Mouse (Mus musculus) heart, embryonic 10.5 days (tissue): ENCODE measurements at regions not wholly inside any gene's neighbourhood (a gene's known extent, or its start where the extent isn't known, plus 50 kb on each side); places are given as distances from the start of the nearest gene placed in this dataset.

Source experiments
- DNase-seq: peaks from one replicate; pipeline ENCODE4 v3.0.0-alpha.2; 2017; ENCODE audit warnings: low spot score
- H3K27ac ChIP-seq: fragments of 300-500 bp; sonication (generic); 2 replicates; pipeline ENCODE4 v1.5.1; 2016; ENCODE audit warnings: mild to moderate bottlenecking
- H3K27me3 ChIP-seq: fragments of 300-500 bp; sonication (generic); 2 replicates; pipeline ENCODE4 v1.6.1; 2016; ENCODE audit warnings: mild to moderate bottlenecking; ENCODE audit not compliant: poor library complexity, insufficient read depth, severe bottlenecking
- H3K36me3 ChIP-seq: fragments of 300-500 bp; sonication (generic); 2 replicates; pipeline ENCODE4 v1.6.1; 2016; ENCODE audit warnings: mild to moderate bottlenecking, moderate library complexity
- H3K4me1 ChIP-seq: fragments of 300-500 bp; sonication (generic); 2 replicates; pipeline ENCODE4 v1.6.1; 2016; ENCODE audit warnings: mild to moderate bottlenecking
- H3K4me3 ChIP-seq: fragments of 300-500 bp; sonication (generic); 2 replicates; pipeline ENCODE4 v1.5.1; 2016; ENCODE audit warnings: mild to moderate bottlenecking, moderate library complexity
- H3K9me3 ChIP-seq: fragments of 300-500 bp; sonication (generic); 2 replicates; pipeline ENCODE4 v1.6.1; 2016; ENCODE audit warnings: mild to moderate bottlenecking, moderate library complexity
- WGBS: fragments of 180-500 bp; shearing (Covaris S2); methylation state at CpG from one replicate; pipeline ENCODE4 v1.1.7; 2016; 5-methylcytosine and 5-hydroxymethylcytosine counted together

DNA sequence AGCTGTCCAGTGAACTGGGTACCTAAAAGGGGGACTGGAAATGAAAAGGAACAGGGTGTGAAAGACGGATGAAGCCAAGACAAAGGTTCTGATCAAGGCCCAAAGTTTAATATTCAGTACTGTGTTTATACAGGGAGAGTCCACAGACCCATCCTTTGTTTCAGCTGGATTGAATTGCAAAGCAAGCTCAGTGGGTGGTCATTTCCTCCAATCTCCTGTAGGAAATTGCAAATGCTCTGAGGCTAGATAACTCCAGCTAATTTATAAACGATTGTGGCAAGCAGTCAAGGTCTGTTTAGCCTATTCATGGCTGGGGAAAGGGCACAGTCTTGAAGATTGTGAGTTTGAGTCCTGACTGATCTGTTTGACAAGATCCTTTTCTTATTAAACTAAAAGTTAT lies 650.3 kb downstream of the Ccdc50 start:
- H3K9me3 ChIP-seq: no peaks in the 10 kb centered on the region
- no peaks in the 10 kb centered on the region for H3K4me1 ChIP-seq
- H3K27me3 ChIP-seq: no peaks in the 10 kb centered on the region
- 45% methylated on average over 2 of the region's 2 CpGs for WGBS
- no peak for DNase-seq
- H3K36me3 ChIP-seq: no peaks in the 10 kb centered on the region
- H3K4me3 ChIP-seq: no peak overlapping the region
- H3K27ac ChIP-seq: no peak overlapping the region

GRCm38 (mm10) chr16:28043046-28043445 lies 654.4 kb downstream of the Ccdc50 start:
- no peaks in the 10 kb centered on the region for H3K36me3 ChIP-seq
- H3K27ac ChIP-seq: no peak overlapping the region
- no peaks in the 10 kb centered on the region for H3K4me1 ChIP-seq
- 58% methylated on average over 2 of the region's 2 CpGs for WGBS
- H3K27me3 ChIP-seq: no peaks in the 10 kb centered on the region
- H3K9me3 ChIP-seq: no peaks in the 10 kb centered on the region
- no peak overlapping the region for H3K4me3 ChIP-seq
- no peak for DNase-seq

- Histone ChIP-seq H3K27ac (no peak overlapping the region), H3K27me3 (no peaks in the 10 kb centered on the region), H3K9me3 (no peaks in the 10 kb centered on the region), H3K36me3 (no peaks in the 10 kb centered on the region), H3K4me1 (no peaks in the 10 kb centered on the region), H3K4me3 (no peak overlapping the region)
- DNase-seq: no peak
- 70% methylated on average over 5 of the region's 5 CpGs for WGBS
Observed at GRCm38 (mm10) chr16:28064785-28065301, 676.2 kb downstream of the Ccdc50 start.

DNA sequence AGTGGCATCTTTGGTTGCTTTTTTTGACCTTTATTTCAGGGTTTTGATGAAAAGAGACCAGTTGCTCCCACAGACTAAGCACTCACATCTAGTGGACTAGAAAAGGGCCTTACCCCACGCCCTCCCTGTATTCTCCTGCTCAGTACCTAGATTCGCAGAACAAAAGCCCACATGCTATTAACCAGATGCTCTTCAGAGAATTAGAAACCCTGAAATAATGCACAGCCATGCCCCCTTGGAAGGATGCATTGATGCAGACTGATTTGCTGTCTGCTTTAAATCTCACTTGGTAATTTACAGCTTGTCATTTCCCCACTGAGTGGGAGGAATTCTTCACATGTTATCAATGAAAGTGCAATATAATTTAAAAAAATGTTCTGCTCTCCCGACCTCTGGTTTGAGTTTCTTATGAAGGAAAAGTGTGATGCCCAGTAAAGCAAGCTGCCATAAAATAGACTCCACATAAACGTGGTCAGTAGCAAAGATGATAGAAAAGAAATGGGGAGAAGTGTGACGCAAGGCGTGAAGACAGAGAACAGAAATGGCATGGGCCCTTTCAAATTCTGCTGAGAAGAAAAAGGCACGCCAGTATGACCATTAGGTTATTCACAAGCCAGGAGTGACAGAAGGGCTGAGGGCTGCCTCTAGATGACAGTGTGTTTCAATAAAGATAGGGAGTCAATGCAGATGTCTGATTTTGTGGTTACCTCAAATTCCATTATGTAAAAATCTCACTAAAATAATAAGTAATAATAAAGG lies 669.8 kb downstream of the Fgf12 start:
- no peak overlapping the region for H3K27ac ChIP-seq
- no peaks in the 10 kb centered on the region for H3K4me1 ChIP-seq
- H3K9me3 ChIP-seq: no peaks in the 10 kb centered on the region
- H3K4me3 ChIP-seq: no peak overlapping the region
- DNase-seq: no peak
- no peaks in the 10 kb centered on the region for H3K27me3 ChIP-seq
- H3K36me3 ChIP-seq: no peaks in the 10 kb centered on the region
- WGBS: 66% methylated on average over 7 of the region's 7 CpGs

DNA sequence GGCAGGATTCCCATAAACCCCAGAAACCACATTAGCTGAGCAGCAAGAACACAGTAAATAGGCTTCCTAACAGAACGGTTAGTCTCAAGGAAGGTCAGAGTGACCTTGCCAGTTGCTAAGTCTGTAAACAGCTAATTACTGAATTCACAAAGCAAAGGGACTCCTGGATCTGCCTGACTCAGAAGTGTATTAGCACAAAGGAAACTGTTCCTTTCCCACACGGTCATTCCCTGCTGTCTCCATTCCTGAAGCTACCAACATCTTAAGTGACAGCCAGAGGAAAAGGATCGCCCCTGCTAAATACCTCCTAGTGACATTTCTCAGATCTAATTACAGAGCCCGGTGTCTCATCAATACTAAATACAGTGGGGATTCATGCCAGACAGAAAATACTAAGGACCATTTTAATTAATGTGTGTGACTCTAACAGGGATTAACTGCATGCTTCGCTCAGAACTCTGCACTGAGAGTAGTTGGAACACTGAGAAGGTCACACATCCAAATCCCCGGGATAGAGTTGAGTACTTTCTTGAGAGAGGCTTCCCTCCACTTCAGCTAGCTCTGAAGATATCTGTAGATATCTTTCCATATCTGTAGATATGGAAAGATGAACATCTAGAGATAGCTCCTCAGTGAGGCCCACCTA lies 663.3 kb downstream of the Fgf12 start:
- H3K4me3 ChIP-seq: no peak overlapping the region
- no peaks in the 10 kb centered on the region for H3K36me3 ChIP-seq
- no peak overlapping the region for H3K27ac ChIP-seq
- DNase-seq: no peak
- 50% methylated on average over 6 of the region's 6 CpGs for WGBS
- no peaks in the 10 kb centered on the region for H3K4me1 ChIP-seq
- no peaks in the 10 kb centered on the region for H3K27me3 ChIP-seq
- no peaks in the 10 kb centered on the region for H3K9me3 ChIP-seq

DNA sequence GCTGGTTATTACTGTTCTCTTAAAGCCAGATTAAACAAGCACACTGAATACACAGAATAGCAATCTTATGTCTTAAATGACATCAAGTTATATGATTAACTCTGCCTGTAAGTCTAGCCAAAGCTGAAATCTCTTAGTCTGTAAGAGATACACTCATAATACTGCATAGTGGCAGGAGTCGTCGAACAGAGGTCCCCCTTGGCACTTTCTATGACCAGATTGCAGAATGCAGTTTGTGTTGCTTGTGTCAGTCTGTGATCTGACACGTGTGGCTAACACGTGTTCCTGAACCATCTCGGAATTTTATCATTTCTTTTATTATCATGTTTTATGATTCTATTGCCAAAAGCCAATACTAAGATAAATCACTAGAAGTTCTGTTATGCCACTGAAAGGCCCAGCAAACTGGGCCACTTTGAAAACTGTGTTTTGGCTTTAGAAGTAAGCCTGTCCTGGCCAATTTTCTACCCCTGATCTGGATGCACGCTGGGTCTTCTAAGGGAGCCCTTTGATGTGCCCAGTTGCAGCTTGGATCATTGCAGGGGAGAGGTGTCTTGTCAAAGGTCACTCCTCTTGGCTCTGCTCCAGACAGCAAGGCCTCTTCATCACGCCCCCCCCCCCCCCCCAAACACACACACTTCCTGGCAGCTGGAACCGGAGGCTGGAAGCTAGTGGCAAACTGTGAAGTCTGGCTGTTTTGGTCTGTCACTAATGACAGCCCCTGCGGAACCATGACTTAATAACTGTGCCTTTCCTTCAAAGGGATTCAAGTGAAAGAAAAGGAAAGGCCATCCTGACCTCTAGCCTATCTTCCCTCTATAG lies 648.4 kb downstream of the Fgf12 start:
- Histone ChIP-seq H3K36me3 (no peaks in the 10 kb centered on the region), H3K4me3 (no peak overlapping the region), H3K27ac (no peak overlapping the region), H3K27me3 (no peaks in the 10 kb centered on the region), H3K9me3 (no peaks in the 10 kb centered on the region), H3K4me1 (peaks cover 21% of the 10 kb centered on the region)
- DNase-seq: no peak
- 48% methylated on average over 9 of the region's 9 CpGs for WGBS

GRCm38 (mm10) chr16:28105085-28105484 lies 647.8 kb downstream of the Fgf12 start:
- DNase-seq: no peak
- 63% methylated on average over 7 of the region's 7 CpGs for WGBS
- Histone ChIP-seq H3K27ac (0 out of 2 replicates have a peak overlapping the region, but pooled peaks have one; percentile 6), H3K27me3 (no peaks in the 10 kb centered on the region), H3K36me3 (no peaks in the 10 kb centered on the region), H3K4me3 (no peak overlapping the region), H3K4me1 (peaks cover 21% of the 10 kb centered on the region), H3K9me3 (no peaks in the 10 kb centered on the region)

DNA sequence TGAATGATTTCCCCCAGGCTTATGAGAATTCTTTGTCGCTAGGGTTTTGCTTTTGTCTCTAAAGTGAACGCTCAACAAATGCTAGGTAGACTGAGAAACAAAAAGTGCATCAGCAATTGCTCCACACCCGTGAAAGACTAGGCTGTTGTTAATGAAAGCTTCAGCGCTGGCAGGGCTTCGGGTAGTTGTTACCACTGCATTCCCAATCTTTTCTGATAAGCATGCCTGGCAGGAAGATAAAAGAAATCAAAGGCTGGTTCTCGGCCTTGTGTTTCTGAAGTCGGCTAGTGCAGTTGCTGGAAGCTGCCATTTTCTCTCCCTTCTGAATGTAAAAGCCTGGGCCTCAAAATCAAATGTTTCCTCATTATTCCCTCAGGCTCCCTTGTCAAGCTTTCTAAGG lies 647.0 kb downstream of the Fgf12 start:
- DNase-seq: no peak
- Histone ChIP-seq H3K4me3 (no peak overlapping the region), H3K27ac (no peak overlapping the region), H3K4me1 (peaks cover 21% of the 10 kb centered on the region), H3K9me3 (no peaks in the 10 kb centered on the region), H3K36me3 (no peaks in the 10 kb centered on the region), H3K27me3 (no peaks in the 10 kb centered on the region)
- WGBS: 26% methylated on average over 7 of the region's 7 CpGs

- WGBS: 81% methylated on average over 1 of the region's 1 CpGs
Observed at GRCm38 (mm10) chr16:28109771-28110170, 643.1 kb downstream of the Fgf12 start.

More at GRCm38 (mm10) chr16:28109771-28110170, 643.1 kb downstream of the Fgf12 start:
- no peak overlapping the region for H3K4me3 ChIP-seq
- H3K27ac ChIP-seq: no peak overlapping the region
- DNase-seq: no peak
- peaks cover 18% of the 10 kb centered on the region for H3K4me1 ChIP-seq
- H3K36me3 ChIP-seq: no peaks in the 10 kb centered on the region
- H3K27me3 ChIP-seq: no peaks in the 10 kb centered on the region
- H3K9me3 ChIP-seq: no peaks in the 10 kb centered on the region
